Mouse (Mus musculus): ENCODE data around the gene 9330182O14Rik. TPM values are rescaled to one million over a fixed set of nuclear protein-coding genes. Genes with fewer than 3 reads are reported as not detected.

Gene 9330182O14Rik
- polyA plus RNA-seq, 1 experiment = not detected

DNA sequence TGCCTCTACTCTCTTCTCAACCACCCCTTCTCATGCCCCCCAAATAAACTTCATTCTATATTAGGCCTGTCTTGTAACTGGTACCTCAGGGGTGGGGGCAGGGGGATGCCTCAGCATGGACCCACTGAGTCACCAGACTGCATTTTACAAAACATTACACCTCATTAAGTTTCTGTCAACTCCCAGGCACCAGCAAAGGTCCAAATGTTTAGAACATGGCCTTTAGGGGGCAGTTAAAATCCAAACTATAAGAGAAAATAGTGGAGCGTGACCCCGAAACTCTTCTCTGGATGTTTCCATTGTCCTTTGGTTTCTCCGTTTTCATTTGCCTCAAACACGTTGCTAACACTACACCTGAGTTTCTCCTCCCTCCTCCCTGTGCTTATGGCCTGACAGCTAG is 1.8 kb upstream of the 9330182O14Rik start:
- Histone ChIP-seq H3K4me1 (ENCODE audit: control insufficient read depth, insufficient read depth, low read length) (no peaks in the 10 kb centered on the region), H3K4me3 (replicated peaks; ENCODE audit: extremely low read depth, low read depth, low read length) (no peak overlapping the region)
- DNase-seq = no peak
- no peak for TF ChIP-seq POLR2A (IDR thresholded peaks at IDR 0.05; ENCODE audit: borderline replicate concordance, extremely low read depth, low read depth, low read length)
- no peak for TF ChIP-seq CTCF (IDR thresholded peaks at IDR 0.05; ENCODE audit: insufficient read depth, low read length)
- WGBS = 77% methylated on average over 4 of the region's 4 CpGs

DNA sequence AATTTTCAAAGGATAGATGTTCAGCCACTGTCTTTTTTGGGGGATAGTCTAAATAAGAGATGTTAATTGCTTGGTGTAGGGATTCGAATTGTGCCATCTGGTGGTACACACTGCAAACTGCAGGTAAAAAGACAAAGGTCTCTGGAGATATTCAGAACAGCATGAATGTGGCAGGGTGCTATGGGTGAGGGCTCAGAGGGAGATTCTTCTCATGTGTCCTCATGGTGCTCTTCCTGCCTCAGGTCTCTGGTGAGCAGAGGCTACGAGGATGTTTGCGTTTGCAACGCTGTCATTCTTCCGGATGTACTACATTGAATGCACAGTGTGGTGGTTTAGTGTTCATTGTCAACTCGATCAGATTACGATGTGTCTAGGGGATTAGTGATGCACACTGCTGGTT is 10.1 kb downstream of the 9330182O14Rik start:
- 50% methylated on average over 7 of the region's 7 CpGs for WGBS
- Histone ChIP-seq H3K4me3 (replicated peaks; ENCODE audit: extremely low read depth, low read depth, low read length) (no peak overlapping the region), H3K4me1 (ENCODE audit: control insufficient read depth, insufficient read depth, low read length) (no peaks in the 10 kb centered on the region)
- no peak for DNase-seq
- TF ChIP-seq CTCF (IDR thresholded peaks at IDR 0.05; ENCODE audit: insufficient read depth, low read length) (no peak), POLR2A (IDR thresholded peaks at IDR 0.05; ENCODE audit: borderline replicate concordance, extremely low read depth, low read depth, low read length) (no peak)

DNA sequence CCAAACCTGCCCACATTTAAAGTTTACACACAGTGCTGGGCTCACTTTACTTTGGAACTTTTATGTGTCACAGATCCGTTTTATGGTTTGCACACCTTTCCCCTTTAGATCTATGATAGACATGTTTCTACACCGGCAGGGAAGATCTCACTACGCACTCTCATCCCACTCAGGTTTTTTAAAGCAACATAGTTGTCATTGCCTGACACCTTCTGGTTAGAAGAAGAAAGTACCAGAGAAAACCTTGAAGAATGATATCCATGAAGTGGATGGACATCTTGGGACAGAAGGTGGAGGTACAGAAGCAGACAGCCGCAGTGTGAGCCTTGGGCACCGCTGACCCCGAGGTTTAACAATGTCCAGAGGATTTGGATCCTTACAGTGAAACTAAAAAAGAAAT is 23.5 kb downstream of the 9330182O14Rik start:
- 86% methylated on average over 6 of the region's 6 CpGs for WGBS
- Histone ChIP-seq H3K4me1 (ENCODE audit: control insufficient read depth, insufficient read depth, low read length) (no peaks in the 10 kb centered on the region), H3K4me3 (replicated peaks; ENCODE audit: extremely low read depth, low read depth, low read length) (no peak overlapping the region)
- TF ChIP-seq CTCF (IDR thresholded peaks at IDR 0.05; ENCODE audit: insufficient read depth, low read length) = no peak
- no peak for TF ChIP-seq POLR2A (IDR thresholded peaks at IDR 0.05; ENCODE audit: borderline replicate concordance, extremely low read depth, low read depth, low read length)
- no peak for DNase-seq

DNA sequence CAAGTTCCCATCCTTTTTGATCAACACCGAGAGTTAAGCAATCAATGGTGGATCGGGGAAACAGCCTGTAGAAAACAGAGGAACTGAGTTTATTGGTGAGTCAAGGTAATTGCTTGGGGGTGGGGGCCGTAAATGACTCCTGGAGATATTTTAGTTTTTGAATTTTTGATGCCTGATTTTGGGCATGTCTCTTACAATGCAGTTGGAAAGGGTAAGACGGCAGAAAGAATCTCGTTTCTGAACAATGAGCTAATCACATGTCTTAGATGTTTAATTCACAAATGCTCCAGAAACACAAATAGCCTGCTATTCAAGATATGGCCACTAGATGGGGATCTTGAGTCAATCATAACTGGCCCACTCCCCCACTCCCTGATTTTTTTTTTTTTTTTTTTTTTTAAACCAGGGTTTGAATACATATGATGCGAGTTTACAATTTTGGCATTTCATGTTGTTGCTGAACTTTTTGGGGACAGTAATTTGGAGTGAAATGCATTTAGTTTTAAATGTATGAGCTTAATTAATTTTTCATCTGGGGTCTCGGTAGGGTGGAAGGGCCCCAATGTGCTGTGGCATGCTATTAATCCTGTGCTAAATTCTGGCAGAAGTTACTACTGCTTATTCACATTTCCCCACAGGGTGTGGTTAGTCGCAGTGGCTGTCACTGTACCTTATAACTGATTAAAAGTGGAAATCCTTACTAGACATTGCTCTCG is 32.6 kb downstream of the 9330182O14Rik start:
- 21% methylated on average over 9 of the region's 9 CpGs for WGBS
- TF ChIP-seq CTCF (IDR thresholded peaks at IDR 0.05; ENCODE audit: insufficient read depth, low read length) (no peak), POLR2A (IDR thresholded peaks at IDR 0.05; ENCODE audit: borderline replicate concordance, extremely low read depth, low read depth, low read length) (no peak)
- Histone ChIP-seq H3K4me1 (ENCODE audit: control insufficient read depth, insufficient read depth, low read length) (peaks cover 3% of the 10 kb centered on the region; the same call in 1 of the 2 replicates), H3K4me3 (replicated peaks; ENCODE audit: extremely low read depth, low read depth, low read length) (peak overlapping the region; percentile 21)
- DNase-seq = no peak

DNA sequence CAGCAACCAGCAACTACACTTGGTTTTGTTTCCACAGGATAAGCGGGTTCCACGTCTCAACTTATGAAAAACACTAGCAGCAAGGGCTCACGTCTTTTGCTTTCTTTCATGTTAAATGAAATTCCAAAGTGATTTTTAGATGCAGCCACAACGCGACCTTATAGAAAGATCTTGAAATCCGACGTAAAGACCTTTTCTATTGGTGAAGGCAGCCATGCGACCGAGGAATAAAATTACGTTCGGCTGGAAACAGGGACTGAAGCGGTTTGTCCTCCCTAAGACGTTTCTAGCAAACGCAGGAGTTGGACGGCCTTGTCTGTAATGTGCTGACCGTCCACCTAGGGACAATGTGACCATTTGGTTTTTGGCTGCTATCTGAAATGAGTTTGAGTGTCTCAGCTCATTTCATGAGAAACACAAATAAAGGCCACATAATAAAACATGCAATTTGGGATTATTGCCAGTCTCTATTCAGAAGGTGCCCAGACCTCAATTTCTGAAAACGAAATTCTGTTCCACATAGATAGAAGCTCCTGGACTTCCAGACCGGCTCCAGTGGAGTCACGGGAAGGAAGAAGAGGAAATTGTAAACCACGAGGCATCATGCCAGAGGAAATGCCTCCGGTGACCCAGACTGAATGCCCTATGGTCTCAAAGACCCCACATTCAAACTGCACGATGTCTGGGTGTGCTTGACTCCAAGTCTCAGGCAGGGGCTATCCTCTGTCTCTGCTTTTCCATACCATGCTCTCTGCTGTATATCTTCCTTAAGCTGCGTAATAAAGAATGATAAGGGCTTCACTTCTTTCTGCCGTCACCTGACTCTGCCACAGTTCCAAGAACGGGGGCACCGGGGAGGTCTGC is 33.3 kb downstream of the 9330182O14Rik start:
- no peak for TF ChIP-seq POLR2A (IDR thresholded peaks at IDR 0.05; ENCODE audit: borderline replicate concordance, extremely low read depth, low read depth, low read length)
- TF ChIP-seq CTCF (IDR thresholded peaks at IDR 0.05; ENCODE audit: insufficient read depth, low read length) = no peak
- no peak for DNase-seq
- 29% methylated on average over 26 of the region's 26 CpGs for WGBS
- Histone ChIP-seq H3K4me3 (replicated peaks; ENCODE audit: extremely low read depth, low read depth, low read length) (peak overlapping the region; percentile 65), H3K4me1 (ENCODE audit: control insufficient read depth, insufficient read depth, low read length) (peaks cover 3% of the 10 kb centered on the region; the same call in 1 of the 2 replicates)

DNA sequence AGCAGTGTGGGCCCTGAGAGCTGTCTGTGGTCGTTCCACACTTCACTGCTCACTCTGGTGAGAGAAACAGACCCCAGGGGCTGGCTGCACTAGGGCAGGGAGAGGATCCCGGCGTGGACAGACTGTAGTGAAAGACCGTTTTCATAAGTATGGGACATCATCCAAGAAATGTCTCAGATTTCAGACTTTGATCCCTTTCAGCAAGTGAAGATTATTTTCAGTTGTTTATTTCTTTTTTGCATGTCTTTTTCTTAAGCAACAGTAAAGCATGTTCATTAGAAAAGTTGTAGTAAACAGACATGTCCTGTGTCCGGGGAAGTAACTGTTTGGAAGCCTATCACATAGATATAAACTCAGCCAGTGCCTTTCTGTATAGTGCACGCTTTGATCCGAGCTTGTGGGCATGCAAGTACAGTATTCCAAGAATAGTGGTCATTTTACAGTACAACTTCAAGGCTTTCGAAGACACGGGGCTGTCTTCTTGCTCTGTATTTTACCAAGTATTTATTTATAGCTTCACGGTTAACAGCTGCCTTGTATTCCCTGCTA is 34.0 kb downstream of the 9330182O14Rik start:
- DNase-seq = peak; percentile 7
- 30% methylated on average over 10 of the region's 10 CpGs for WGBS
- H3K4me1 ChIP-seq (ENCODE audit: control insufficient read depth, insufficient read depth, low read length) = peaks cover 3% of the 10 kb centered on the region; the same call in 1 of the 2 replicates
- TF ChIP-seq CTCF (IDR thresholded peaks at IDR 0.05; ENCODE audit: insufficient read depth, low read length) (no peak), POLR2A (IDR thresholded peaks at IDR 0.05; ENCODE audit: borderline replicate concordance, extremely low read depth, low read depth, low read length) (no peak)
- peak overlapping the region; percentile 65 for H3K4me3 ChIP-seq (replicated peaks; ENCODE audit: extremely low read depth, low read depth, low read length)

DNA sequence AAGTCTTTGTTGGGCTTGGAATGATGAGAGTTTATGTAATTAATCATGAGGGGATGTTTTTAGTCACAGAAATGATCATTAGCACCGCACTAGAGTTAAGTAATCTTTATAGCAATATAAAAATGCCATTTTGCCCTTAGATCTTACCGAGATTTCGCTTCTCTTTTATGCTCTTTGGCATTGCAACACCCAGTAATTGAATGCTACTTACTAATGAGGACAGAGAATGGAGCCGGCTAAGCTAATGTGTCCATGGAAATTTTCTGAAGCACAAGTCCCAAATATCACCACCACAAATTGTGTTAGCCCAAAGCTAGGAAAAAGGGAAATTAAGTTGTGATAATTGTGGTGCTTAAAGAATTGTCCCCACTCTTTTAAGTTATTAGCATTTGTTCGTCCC is 34.9 kb downstream of the 9330182O14Rik start:
- DNase-seq = no peak
- TF ChIP-seq POLR2A (IDR thresholded peaks at IDR 0.05; ENCODE audit: borderline replicate concordance, extremely low read depth, low read depth, low read length) (no peak), CTCF (IDR thresholded peaks at IDR 0.05; ENCODE audit: insufficient read depth, low read length) (no peak)
- WGBS = 86% methylated on average over 5 of the region's 5 CpGs
- Histone ChIP-seq H3K4me1 (ENCODE audit: control insufficient read depth, insufficient read depth, low read length) (peaks cover 3% of the 10 kb centered on the region; the same call in 1 of the 2 replicates), H3K4me3 (replicated peaks; ENCODE audit: extremely low read depth, low read depth, low read length) (no peak overlapping the region)

DNA sequence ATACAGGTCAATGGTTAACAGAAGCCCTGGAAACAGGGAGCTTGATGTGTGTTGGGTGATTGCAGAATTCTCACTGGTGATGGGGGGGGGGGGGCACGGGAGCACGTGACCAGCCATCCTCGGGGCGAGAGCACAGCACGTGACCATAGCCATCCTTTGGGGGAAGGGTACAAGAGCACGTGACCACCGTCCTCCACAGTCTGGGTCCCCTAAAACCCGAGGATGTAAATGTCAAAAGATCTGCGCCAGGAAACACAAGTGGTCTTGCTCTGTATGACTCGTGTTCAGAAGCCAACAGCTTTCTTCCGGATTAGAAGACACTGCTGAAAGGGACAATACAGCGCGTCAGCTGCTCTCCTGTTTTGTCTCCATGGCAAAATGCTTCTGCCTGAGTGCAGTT is 35.5 kb downstream of the 9330182O14Rik start:
- TF ChIP-seq CTCF (IDR thresholded peaks at IDR 0.05; ENCODE audit: insufficient read depth, low read length) (no peak), POLR2A (IDR thresholded peaks at IDR 0.05; ENCODE audit: borderline replicate concordance, extremely low read depth, low read depth, low read length) (no peak)
- peak overlapping the region; percentile 36 for H3K4me3 ChIP-seq (replicated peaks; ENCODE audit: extremely low read depth, low read depth, low read length)
- WGBS = 50% methylated on average over 13 of the region's 13 CpGs
- DNase-seq = no peak
- H3K4me1 ChIP-seq (ENCODE audit: control insufficient read depth, insufficient read depth, low read length) = peaks cover 3% of the 10 kb centered on the region; the same call in 1 of the 2 replicates

DNA sequence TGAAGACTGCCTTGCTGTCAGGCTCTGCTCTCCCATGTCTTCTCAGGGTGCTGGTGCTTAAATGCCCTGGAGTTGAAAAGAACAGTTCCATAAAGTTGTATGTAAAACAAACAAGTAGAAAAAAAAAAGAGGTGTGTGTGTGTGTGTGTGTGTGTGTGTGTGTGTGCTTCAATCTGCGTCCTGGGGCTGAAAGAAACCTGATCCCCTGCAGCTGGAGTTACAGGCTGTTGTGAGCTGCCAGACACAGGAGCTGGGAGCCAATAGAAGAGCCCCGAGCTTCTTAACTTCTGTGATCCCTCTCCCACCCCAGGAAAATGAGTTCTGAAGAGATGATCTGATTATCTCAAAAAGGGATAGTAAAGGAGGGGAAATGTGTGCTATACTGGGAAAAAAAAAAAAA is 45.3 kb downstream of the 9330182O14Rik start:
- 25% methylated on average over 2 of the region's 2 CpGs for WGBS
- no peaks in the 10 kb centered on the region for H3K4me1 ChIP-seq (ENCODE audit: control insufficient read depth, insufficient read depth, low read length)

More for the DNA sequence above, 45.3 kb downstream of the 9330182O14Rik start:
- H3K4me3 ChIP-seq (replicated peaks; ENCODE audit: extremely low read depth, low read depth, low read length) = no peak overlapping the region
- TF ChIP-seq CTCF (IDR thresholded peaks at IDR 0.05; ENCODE audit: insufficient read depth, low read length) (no peak), POLR2A (IDR thresholded peaks at IDR 0.05; ENCODE audit: borderline replicate concordance, extremely low read depth, low read depth, low read length) (no peak)
- DNase-seq = no peak
